Mouse (Mus musculus) CH12.LX (cell line): Measurements from ENCODE around the gene Asb7. TPM values are rescaled to one million over a fixed set of nuclear protein-coding genes. Genes with fewer than 3 reads are reported as not detected.

Source experiments
- DNase-seq: peaks from one replicate; pipeline ENCODE4 v3.0.0-alpha.2; 2013; ENCODE audit errors: extremely low read depth
- H3K27ac ChIP-seq: 2 replicates; pipeline ENCODE4 v1.5.1; 2012; ENCODE audit warnings: low read depth, mild to moderate bottlenecking, control low read depth, moderate library complexity; ENCODE audit not compliant: insufficient read depth
- H3K27me3 ChIP-seq: replicated peaks from 2 replicates; pipeline ENCODE3; 2012; ENCODE audit warnings: inconsistent platforms
- H3K36me3 ChIP-seq, 2 experiments: replicated peaks in 1 of 2; 2 replicates each; pipeline versions ENCODE3 to v1.6.1; 2012; ENCODE audit warnings: inconsistent platforms in 1 of 2, low read length in 1 of 2, mild to moderate bottlenecking in 1 of 2, mixed read lengths in 1 of 2, moderate library complexity in 1 of 2; ENCODE audit not compliant: control insufficient read depth in 1 of 2, insufficient read depth in 1 of 2
- H3K4me1 ChIP-seq, 2 experiments: 2 replicates each; pipeline ENCODE4 v1.6.1; 2012; ENCODE audit warnings: inconsistent platforms in 1 of 2, moderate library complexity in 1 of 2; ENCODE audit not compliant: insufficient read depth in 2 of 2, control insufficient read depth in 1 of 2
- H3K4me2 ChIP-seq: 2 replicates; pipeline ENCODE4 v1.6.1; 2012; ENCODE audit warnings: low read depth, mild to moderate bottlenecking, control low read depth; ENCODE audit not compliant: poor library complexity, insufficient read depth, severe bottlenecking
- H3K4me3 ChIP-seq, 3 experiments: fragments of 150-350 bp in 1 of 3; sonication (generic) in 1 of 3; replicated peaks in 1 of 3; 2 replicates each; pipeline versions ENCODE3 to v1.5.1; 2011 to 2012; ENCODE audit warnings: low read depth in 2 of 3, low read length in 2 of 3, mild to moderate bottlenecking in 2 of 3, moderate library complexity in 2 of 3, control low read depth in 1 of 3, improper control_type of control experiment in 1 of 3, inconsistent platforms in 1 of 3, mixed read lengths in 1 of 3; ENCODE audit not compliant: poor library complexity in 1 of 3
- H3K79me2 ChIP-seq: replicated peaks from 2 replicates; pipeline ENCODE4 v1.6.1; 2012; ENCODE audit warnings: mild to moderate bottlenecking, moderate library complexity; ENCODE audit not compliant: control insufficient read depth, poor library complexity, insufficient read depth, severe bottlenecking; ENCODE audit errors: extremely low read depth
- H3K9ac ChIP-seq: 2 replicates; pipeline ENCODE4 v1.6.1; 2012; ENCODE audit warnings: low read depth, mild to moderate bottlenecking, control low read depth, moderate library complexity; ENCODE audit not compliant: insufficient read depth
- H3K9me3 ChIP-seq: replicated peaks from 2 replicates; pipeline ENCODE3; 2012; ENCODE audit warnings: low read length, inconsistent platforms, mixed read lengths
- CHD2 ChIP-seq: IDR thresholded peaks from 2 replicates; pipeline ENCODE4 v1.6.1; 2011; ENCODE audit warnings: low read length, improper control_type of control experiment
- E2F4 ChIP-seq: IDR thresholded peaks from 2 replicates; pipeline ENCODE4 v1.6.1; 2011; ENCODE audit warnings: low read depth, low read length, improper control_type of control experiment; ENCODE audit not compliant: insufficient replicate concordance
- ELF1 ChIP-seq: IDR thresholded peaks from 2 replicates; pipeline ENCODE4 v1.6.1; 2014; ENCODE audit warnings: low read depth, mild to moderate bottlenecking, inconsistent platforms, low read length, improper control_type of control experiment
- EP300 ChIP-seq: IDR thresholded peaks from 2 replicates; pipeline ENCODE4 v1.6.1; 2011; ENCODE audit warnings: low read length, improper control_type of control experiment
- GABPA ChIP-seq: IDR thresholded peaks from 2 replicates; pipeline ENCODE4 v1.6.1; 2012; ENCODE audit warnings: low read depth, low read length, improper control_type of control experiment, inconsistent platforms; ENCODE audit not compliant: insufficient replicate concordance
- HCFC1 ChIP-seq: IDR thresholded peaks from 2 replicates; pipeline ENCODE4 v1.6.1; 2012; ENCODE audit warnings: low read depth, mild to moderate bottlenecking, inconsistent platforms, low read length, improper control_type of control experiment
- IRF4 ChIP-seq: IDR thresholded peaks from 2 replicates; pipeline ENCODE4 v1.6.1; 2014; ENCODE audit warnings: low read depth, mild to moderate bottlenecking, inconsistent platforms, low read length, improper control_type of control experiment
- JUN ChIP-seq: IDR thresholded peaks from 2 replicates; pipeline ENCODE4 v1.6.1; 2011; ENCODE audit warnings: low read depth, mild to moderate bottlenecking, low read length, improper control_type of control experiment, moderate library complexity; ENCODE audit not compliant: insufficient read depth
- MAFK ChIP-seq: IDR thresholded peaks from 2 replicates; pipeline ENCODE4 v1.6.1; 2011; ENCODE audit warnings: low read length, improper control_type of control experiment; ENCODE audit not compliant: insufficient replicate concordance
- MEF2A ChIP-seq: IDR thresholded peaks from 2 replicates; pipeline ENCODE4 v1.6.1; 2014; ENCODE audit warnings: low read depth, mild to moderate bottlenecking, inconsistent platforms, low read length, improper control_type of control experiment, borderline replicate concordance
- MYC ChIP-seq: IDR thresholded peaks from 2 replicates; pipeline ENCODE4 v1.6.1; 2011; ENCODE audit warnings: low read depth, mild to moderate bottlenecking, improper control_type of control experiment, low read length
- NRF1 ChIP-seq: IDR thresholded peaks from 2 replicates; pipeline ENCODE4 v1.6.1; 2014; ENCODE audit warnings: low read depth, mild to moderate bottlenecking, inconsistent platforms, low read length, improper control_type of control experiment, moderate library complexity
- POLR2AphosphoS2 ChIP-seq: IDR thresholded peaks from 2 replicates; pipeline ENCODE4 v1.6.1; 2011; ENCODE audit warnings: low read depth, low read length, improper control_type of control experiment
- RCOR1 ChIP-seq: conservative IDR thresholded peaks from 2 replicates; pipeline ENCODE4 v1.6.1; 2012; ENCODE audit warnings: low read depth, mild to moderate bottlenecking, inconsistent platforms, low read length, improper control_type of control experiment
- TCF12 ChIP-seq: IDR thresholded peaks from 2 replicates; pipeline ENCODE4 v1.6.1; 2014; ENCODE audit warnings: low read depth, mild to moderate bottlenecking, inconsistent platforms, low read length, improper control_type of control experiment
- UBTF ChIP-seq: IDR thresholded peaks from 2 replicates; pipeline ENCODE4 v1.6.1; 2012; ENCODE audit warnings: low read depth, mild to moderate bottlenecking, inconsistent platforms, low read length, improper control_type of control experiment, moderate library complexity
- USF1 ChIP-seq: IDR thresholded peaks from 2 replicates; pipeline ENCODE4 v1.6.1; 2014; ENCODE audit warnings: low read depth, mild to moderate bottlenecking, inconsistent platforms, low read length, improper control_type of control experiment
- USF2 ChIP-seq: conservative IDR thresholded peaks from 2 replicates; pipeline ENCODE4 v1.6.1; 2011; ENCODE audit warnings: low read depth, low read length, improper control_type of control experiment
- ZC3H11A ChIP-seq: IDR thresholded peaks from 2 replicates; pipeline ENCODE4 v1.6.1; 2012; ENCODE audit warnings: low read depth, mild to moderate bottlenecking, inconsistent platforms, low read length, improper control_type of control experiment
- ZKSCAN1 ChIP-seq: IDR thresholded peaks from 2 replicates; pipeline ENCODE4 v1.6.1; 2012; ENCODE audit warnings: low read depth, inconsistent platforms, low read length, improper control_type of control experiment, borderline replicate concordance
- ZNF384 ChIP-seq: IDR thresholded peaks from 2 replicates; pipeline ENCODE4 v1.6.1; 2012; ENCODE audit warnings: low read depth, low read length, improper control_type of control experiment, inconsistent platforms
- dilution Hi-C: fragments of 300-500 bp; cut with MboI; formaldehyde crosslinking; loops from 2 replicates; pipeline ENCODE4 v1.14.3; 2020; ENCODE audit warnings: low sequenced_read_pairs; ENCODE audit not compliant: extremely low pct_unique_long_range_greater_than_20kb, extremely low pct_ligation_motif_present
- in situ Hi-C: fragments of 300-500 bp; cut with MboI; formaldehyde crosslinking; loops from 3 replicates; pipeline ENCODE4 v1.14.3; 2019; ENCODE audit warnings: low sequenced_read_pairs, low pct_ligation_motif_present, low pct_unique_long_range_greater_than_20kb, mixed read lengths
- polyA plus RNA-seq: library from polyadenylated mRNA; unstranded; fragments of >175 nt; gene quantifications from 2 replicates; pipeline ENCODE4 v1.2.1, GENCODE M21; 2012; ENCODE audit warnings: low read depth; ENCODE audit not compliant: insufficient read length
- total RNA-seq, 2 experiments: library from RNA; depleted of rRNA; stranded (reverse); fragments of 300-350 nt in 1 of 2; fragments of >200 nt in 1 of 2; gene quantifications; 2 replicates each; pipeline ENCODE4 v1.2.3; 2012 to 2014

Asb7 gene
- total and polyA plus RNA-seq, 3 experiments, result 5.5 to 6.6 (median 6.2) TPM

GRCm38 (mm10) chr7:66623436-66623835 is 66.0 kb downstream of the Asb7 start:
- H3K27me3 ChIP-seq, result peaks cover 6% of the 10 kb centered on the region
- dilution Hi-C loops, result no loop called here
- H3K9me3 ChIP-seq, result peaks cover 17% of the 10 kb centered on the region
- H3K4me3 ChIP-seq, result no peak overlapping the region
- no peaks in the 10 kb centered on the region for H3K79me2 ChIP-seq
- H3K4me2 ChIP-seq, result no peak overlapping the region
- H3K9ac ChIP-seq, result no peak overlapping the region
- H3K4me1 ChIP-seq, result peaks cover 0 to 2% of the 10 kb centered on the region in 2 experiments; a peak in 1 of 4 replicates
- no peak overlapping the region for H3K27ac ChIP-seq
- TF ChIP-seq GABPA (no peak), ZNF384 (no peak), E2F4 (no peak), UBTF (no peak), CHD2 (no peak), USF1 (no peak), ELF1 (no peak), MYC (no peak), USF2 (no peak), MAFK (no peak), IRF4 (no peak), RCOR1 (no peak), HCFC1 (no peak), ZC3H11A (no peak), POLR2AphosphoS2 (no peak), MEF2A (no peak)
- in situ Hi-C loops, result no loop called here
- no peak for DNase-seq
- no peaks in the 10 kb centered on the region for H3K36me3 ChIP-seq

- dilution Hi-C loops (no loop called here), in situ Hi-C loops (no loop called here)
- Histone ChIP-seq H3K9ac (no peak overlapping the region), H3K79me2 (no peaks in the 10 kb centered on the region), H3K9me3 (no peaks in the 10 kb centered on the region), H3K4me2 (no peak overlapping the region), H3K4me1 (no peaks in the 10 kb centered on the region), H3K27ac (no peak overlapping the region), H3K4me3 (no peak overlapping the region), H3K27me3 (peaks cover 38% of the 10 kb centered on the region), H3K36me3 (no peaks in the 10 kb centered on the region)
- TF ChIP-seq NRF1 (no peak), TCF12 (no peak), JUN (no peak), EP300 (no peak), ZKSCAN1 (no peak), ZC3H11A (no peak)
- DNase-seq, result no peak
These were observed 87.5 kb downstream of the Asb7 start for GRCm38 (mm10) chr7:66601846-66602245.
